In the genomic region with DNA sequence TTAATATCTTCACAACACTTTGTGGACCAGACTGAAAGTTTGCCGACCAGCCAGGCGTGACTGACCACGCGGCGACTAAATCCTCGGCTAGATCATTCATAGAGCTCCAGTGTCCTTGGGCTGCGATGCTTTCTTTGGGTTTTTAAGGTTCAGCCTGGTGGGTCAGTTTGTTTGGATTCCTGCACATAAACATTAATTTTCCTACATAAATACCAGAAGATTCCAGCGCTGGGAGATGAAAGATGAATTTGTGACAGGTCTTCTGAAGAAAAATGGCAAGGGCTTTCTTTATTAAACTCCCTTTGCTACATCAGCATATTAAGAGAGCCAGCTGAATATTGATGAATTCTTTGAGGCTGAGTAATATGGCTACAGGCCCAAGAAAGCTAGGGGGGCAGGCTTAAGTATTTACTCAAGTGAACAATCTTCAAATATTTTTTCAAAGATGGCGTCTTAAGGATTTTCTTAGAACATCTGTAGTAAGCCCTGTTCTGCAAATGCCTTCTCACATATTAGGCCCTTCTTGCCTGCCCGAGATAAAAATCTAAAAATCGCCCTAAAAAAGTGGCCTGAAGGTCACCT, we compare ENCODE assay signal across 11 mouse cellular contexts.
A peak's percentile ranks its signal among the peaks of the same experiment; 100 is the strongest.
DNase-seq lines count a peak whose midpoint lies in the region; ATAC-seq lines count a peak whose summit lies in the region.
"Had no signal": no experiment of that assay in that cellular context is flagged by ENCODE, and none has a peak within 500 bp of the region (broad histone marks: within the 10 kb centered on the region; RNA-seq: fewer than 3 reads in every experiment).

No protein-coding gene starts in this region.

- 27% methylated on average over 11 of the region's 11 CpGs for WGBS in heart, embryonic 15.5 days
- 25% methylated on average over 11 of the region's 11 CpGs for WGBS in neural tube, embryonic 11.5 days
- 28% methylated on average over 11 of the region's 11 CpGs for WGBS in intestine, embryonic 14.5 days

- no peak for ATAC-seq in heart, embryonic 15.5 days (replicated peaks; ENCODE audit: insufficient number of reproducible peaks, insufficient read depth, low FRiP score, low read depth)
- ATAC-seq in neural tube, embryonic 11.5 days (ENCODE audit: insufficient read depth, low FRiP score, low TSS enrichment): no peak
- ATAC-seq in intestine, embryonic 14.5 days (replicated peaks; ENCODE audit: low FRiP score, low TSS enrichment, low read depth): no peak

- H3K36me3 ChIP-seq in heart, embryonic 15.5 days: no peaks in the 10 kb centered on the region
- H3K36me3 ChIP-seq in neural tube, embryonic 11.5 days (ENCODE audit: control insufficient read depth, insufficient read depth, low read length): no peaks in the 10 kb centered on the region
- H3K36me3 ChIP-seq in intestine, embryonic 14.5 days (ENCODE audit: control insufficient read depth, insufficient read depth, low read length): no peaks in the 10 kb centered on the region

- no peak for DNase-seq in heart, adult 11 months
- no peak for DNase-seq in neural tube, embryonic 11.5 days (ENCODE audit: low spot score)
- no peak for DNase-seq in neural tube, embryonic 10.5 days (ENCODE audit: extremely low spot score, low spot score)
- peak; percentile 52 for DNase-seq in intestine, embryonic 14.5 days (ENCODE audit: low spot score)
- no peak for DNase-seq in c-Kit-positive CD71-positive TER-119-positive erythroid progenitor cells, embryonic 14.5 days (ENCODE audit: low spot score)
- no peak for DNase-seq in frontal cortex, postnatal 36 days (ENCODE audit: low spot score in 2 of 2)
- DNase-seq: adrenal gland, postnatal 10 days; layer of hippocampus, postnatal 36 days; thymus, postnatal 25 days had no signal

- no peaks in the 10 kb centered on the region for H3K27me3 ChIP-seq in heart, embryonic 15.5 days
- H3K27me3 ChIP-seq in neural tube, embryonic 11.5 days (ENCODE audit: control insufficient read depth, insufficient read depth, low read length): peaks cover 5% of the 10 kb centered on the region
- peaks cover 6% of the 10 kb centered on the region for H3K27me3 ChIP-seq in intestine, embryonic 14.5 days (replicated peaks; ENCODE audit: control insufficient read depth, insufficient read depth, low read length)

- H3K4me1 ChIP-seq in heart, embryonic 15.5 days (replicated peaks): 0 out of 2 replicates have a peak, but pooled peaks cover 5% of the 10 kb centered on the region
- H3K4me1 ChIP-seq in neural tube, embryonic 11.5 days (ENCODE audit: control insufficient read depth, insufficient read depth, low read length): no peaks in the 10 kb centered on the region
- peaks cover 6% of the 10 kb centered on the region; the same call in 1 of the 2 replicates for H3K4me1 ChIP-seq in intestine, embryonic 14.5 days (replicated peaks; ENCODE audit: control insufficient read depth, insufficient read depth, low read length)

- no peak overlapping the region for H3K9ac ChIP-seq in heart, embryonic 15.5 days
- no peak overlapping the region for H3K9ac ChIP-seq in neural tube, embryonic 11.5 days (ENCODE audit: low read length)
- no peak overlapping the region for H3K9ac ChIP-seq in intestine, embryonic 14.5 days (ENCODE audit: low read length)

- H3K4me2 ChIP-seq in heart, embryonic 15.5 days: peak overlapping the region; percentile 62
- peak overlapping the region; percentile 27; the same call in 1 of the 2 replicates for H3K4me2 ChIP-seq in neural tube, embryonic 11.5 days (ENCODE audit: low read depth)
- peak overlapping the region; percentile 51 for H3K4me2 ChIP-seq in intestine, embryonic 14.5 days (ENCODE audit: low read length)

- peak overlapping the region; percentile 97 for H3K27ac ChIP-seq in heart, embryonic 15.5 days
- H3K27ac ChIP-seq in neural tube, embryonic 11.5 days (ENCODE audit: low read depth, low read length): no peak overlapping the region
- peak overlapping the region; percentile 33 for H3K27ac ChIP-seq in intestine, embryonic 14.5 days (ENCODE audit: low read depth)

- no peaks in the 10 kb centered on the region for H3K9me3 ChIP-seq in heart, embryonic 15.5 days (replicated peaks)
- no peaks in the 10 kb centered on the region for H3K9me3 ChIP-seq in neural tube, embryonic 11.5 days (ENCODE audit: control insufficient read depth, low read length)
- no peaks in the 10 kb centered on the region for H3K9me3 ChIP-seq in intestine, embryonic 14.5 days (ENCODE audit: control insufficient read depth, low read length)
- H3K9me3 ChIP-seq: megakaryocyte, embryonic 14.5 days had no signal

- no peak overlapping the region for H3K4me3 ChIP-seq in heart, embryonic 15.5 days
- no peak overlapping the region for H3K4me3 ChIP-seq in neural tube, embryonic 11.5 days (ENCODE audit: low read depth, low read length)
- 0 out of 2 replicates have a peak overlapping the region, but pooled peaks have one; percentile 22 for H3K4me3 ChIP-seq in intestine, embryonic 14.5 days (ENCODE audit: low read depth, low read length)
